Mouse (Mus musculus): ENCODE results near the gene Acad12. TPM values are rescaled to one million over a fixed set of nuclear protein-coding genes. Genes with fewer than 3 reads are reported as not detected.
"Not testable (repeated sequence)": the region's sequence is repeated elsewhere in the genome, so short reads cannot be mapped to it uniquely, and the experiment has no call there.

Gene Acad12
- polyA plus RNA-seq (2016; fragmentation: Nextera tagmentation; extraction: Ambion mirVana): 1.6 and 1.9 TPM in 2 replicates

- Histone ChIP-seq H3K4me3 (peak within 1 kb of the TSS; percentile 72), H3K27ac (peak within 1 kb of the TSS; percentile 81), H3K36me3 (no peaks in the 10 kb centered on the region; the same call in 1 of the 2 replicates), H3K9ac (peak within 1 kb of the TSS; percentile 79), H3K27me3 (replicated peaks) (no peaks in the 10 kb centered on the region), H3K4me2 (peak within 1 kb of the TSS; percentile 88), H3K9me3 (replicated peaks) (no peaks in the 10 kb centered on the region), H3K4me1 (peaks cover 22% of the 10 kb centered on the region)
- peak; percentile 86 for ATAC-seq
- 1% methylated on average over 58 of the region's 58 CpGs for WGBS (ENCODE audit: insufficient replicate concordance)
Measured at GRCm38 (mm10) chr5:121618592-121619513, at the start of gene Acad12. Gene Acad12, minus strand, starts transcription at chr5:121618938.

- H3K9ac ChIP-seq: no peak overlapping the region
- peaks cover 87% of the 10 kb centered on the region for H3K36me3 ChIP-seq
- H3K4me1 ChIP-seq: no peaks in the 10 kb centered on the region
- WGBS (ENCODE audit: insufficient replicate concordance): 68% methylated on average over 6 of the region's 6 CpGs
- H3K9me3 ChIP-seq (replicated peaks): no peaks in the 10 kb centered on the region
- H3K4me2 ChIP-seq: no peak overlapping the region
- H3K27ac ChIP-seq: no peak overlapping the region
- ATAC-seq: no peak
- no peaks in the 10 kb centered on the region for H3K27me3 ChIP-seq (replicated peaks)
- H3K4me3 ChIP-seq: no peak overlapping the region
Measured at GRCm38 (mm10) chr5:121668411-121668810, 49.7 kb upstream of the Acad12 start.

GRCm38 (mm10) chr5:121667067-121667466 lies 48.3 kb upstream of the Acad12 start:
- Histone ChIP-seq H3K4me2 (no peak overlapping the region), H3K36me3 (peaks cover 87% of the 10 kb centered on the region), H3K9ac (no peak overlapping the region), H3K27ac (no peak overlapping the region), H3K9me3 (replicated peaks) (no peaks in the 10 kb centered on the region), H3K27me3 (replicated peaks) (no peaks in the 10 kb centered on the region), H3K4me1 (peaks cover 5% of the 10 kb centered on the region), H3K4me3 (no peak overlapping the region)
- ATAC-seq: no peak
- 68% methylated on average over 4 of the region's 4 CpGs for WGBS (ENCODE audit: insufficient replicate concordance)

DNA sequence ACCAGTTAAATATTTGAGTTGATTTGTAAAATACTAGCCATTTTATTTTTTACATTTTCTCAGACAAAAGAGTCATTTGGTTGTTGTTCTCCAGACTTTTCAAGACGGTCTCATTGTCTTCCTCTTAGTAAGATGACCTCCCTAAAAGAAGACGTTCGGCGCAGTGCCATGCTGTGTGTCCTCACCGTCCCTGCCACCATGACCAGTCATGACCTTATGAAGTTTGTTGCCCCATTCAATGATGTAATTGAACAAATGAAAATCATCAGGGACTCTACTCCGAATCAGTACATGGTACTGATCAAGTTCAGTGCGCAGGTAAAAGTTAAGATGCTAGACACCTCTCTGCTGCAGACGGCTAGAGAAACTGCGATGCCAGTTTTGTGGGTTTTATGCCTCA lies 46.2 kb upstream of the Acad12 start:
- no peak overlapping the region for H3K27ac ChIP-seq
- no peaks in the 10 kb centered on the region for H3K9me3 ChIP-seq (replicated peaks)
- H3K9ac ChIP-seq: no peak overlapping the region
- H3K4me1 ChIP-seq: peaks cover 17% of the 10 kb centered on the region
- H3K4me3 ChIP-seq: no peak overlapping the region
- no peak for ATAC-seq
- WGBS (ENCODE audit: insufficient replicate concordance): 92% methylated on average over 9 of the region's 9 CpGs
- H3K4me2 ChIP-seq: no peak overlapping the region
- no peaks in the 10 kb centered on the region for H3K27me3 ChIP-seq (replicated peaks)
- peaks cover 76% of the 10 kb centered on the region for H3K36me3 ChIP-seq

DNA sequence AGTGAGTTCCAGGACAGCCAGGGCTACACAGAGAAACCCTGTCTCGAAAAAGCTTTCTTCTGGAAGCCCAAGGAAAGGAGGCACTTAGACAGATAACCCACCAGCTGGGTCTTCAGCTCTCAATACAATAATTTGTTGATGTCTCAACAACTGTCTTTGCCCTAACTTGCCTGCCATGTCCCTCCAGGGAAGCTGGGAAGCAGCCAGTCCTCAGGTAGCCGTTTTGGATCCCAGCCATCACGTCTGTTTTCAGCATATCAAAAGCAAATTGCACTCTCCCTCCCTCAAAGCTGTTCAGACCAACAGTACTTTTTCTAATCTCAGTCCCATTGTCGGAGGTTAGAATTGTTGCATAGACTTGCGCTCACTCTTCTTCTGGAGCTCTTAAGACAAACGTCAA lies 45.3 kb upstream of the Acad12 start:
- Histone ChIP-seq H3K4me3 (no peak overlapping the region), H3K9me3 (replicated peaks) (no peaks in the 10 kb centered on the region), H3K4me2 (no peak overlapping the region), H3K27ac (no peak overlapping the region), H3K27me3 (replicated peaks) (no peaks in the 10 kb centered on the region), H3K9ac (no peak overlapping the region), H3K36me3 (peaks cover 69% of the 10 kb centered on the region), H3K4me1 (peaks cover 24% of the 10 kb centered on the region)
- WGBS (ENCODE audit: insufficient replicate concordance): 83% methylated on average over 6 of the region's 6 CpGs
- ATAC-seq: no peak

- no peaks in the 10 kb centered on the region for H3K9me3 ChIP-seq (replicated peaks)
- peaks cover 65% of the 10 kb centered on the region for H3K36me3 ChIP-seq
- peaks cover 24% of the 10 kb centered on the region for H3K4me1 ChIP-seq
- H3K27ac ChIP-seq: no peak overlapping the region
- no peaks in the 10 kb centered on the region for H3K27me3 ChIP-seq (replicated peaks)
- H3K9ac ChIP-seq: no peak overlapping the region
- no peak for ATAC-seq
- 82% methylated on average over 8 of the region's 8 CpGs for WGBS (ENCODE audit: insufficient replicate concordance)
- H3K4me2 ChIP-seq: no peak overlapping the region
- no peak overlapping the region for H3K4me3 ChIP-seq
Measured at GRCm38 (mm10) chr5:121663456-121663855, 44.7 kb upstream of the Acad12 start.

DNA sequence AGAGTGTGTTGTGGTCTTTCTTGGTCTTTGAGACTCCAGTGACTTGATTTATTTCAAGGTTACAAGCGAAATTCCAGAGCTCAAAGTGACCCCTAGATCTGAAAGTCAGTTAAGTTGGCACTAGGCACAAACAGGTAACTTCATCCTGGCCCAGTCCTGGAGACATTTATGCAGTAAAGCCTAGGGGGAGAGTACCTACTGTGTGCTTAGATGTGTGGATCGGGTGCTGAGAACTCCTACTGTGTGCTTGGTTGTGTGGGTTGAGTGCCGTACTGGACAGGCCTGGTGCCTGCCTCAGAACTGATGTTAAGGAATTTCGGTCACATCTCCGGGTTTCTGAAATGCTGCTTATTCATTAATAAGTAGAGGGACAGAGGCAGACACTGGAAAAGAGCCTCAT lies 42.8 kb upstream of the Acad12 start:
- Histone ChIP-seq H3K4me2 (peak overlapping the region; percentile 84), H3K4me3 (peak overlapping the region; percentile 86), H3K9ac (peak overlapping the region; percentile 92), H3K27ac (0 out of 2 replicates have a peak overlapping the region, but pooled peaks have one; percentile 83), H3K27me3 (replicated peaks) (no peaks in the 10 kb centered on the region), H3K9me3 (replicated peaks) (no peaks in the 10 kb centered on the region), H3K4me1 (peaks cover 24% of the 10 kb centered on the region), H3K36me3 (peaks cover 46% of the 10 kb centered on the region)
- WGBS (ENCODE audit: insufficient replicate concordance): 83% methylated on average over 5 of the region's 5 CpGs
- no peak for ATAC-seq

GRCm38 (mm10) chr5:121660897-121661254 lies 42.1 kb upstream of the Acad12 start:
- peaks cover 24% of the 10 kb centered on the region for H3K4me1 ChIP-seq
- H3K4me3 ChIP-seq: peak overlapping the region; percentile 86
- no peaks in the 10 kb centered on the region for H3K27me3 ChIP-seq (replicated peaks)
- peak; percentile 53 for ATAC-seq
- H3K27ac ChIP-seq: peak overlapping the region; percentile 83
- 1% methylated on average over 26 of the region's 26 CpGs for WGBS (ENCODE audit: insufficient replicate concordance)
- no peaks in the 10 kb centered on the region for H3K9me3 ChIP-seq (replicated peaks)
- H3K36me3 ChIP-seq: peaks cover 39% of the 10 kb centered on the region
- peak overlapping the region; percentile 84 for H3K4me2 ChIP-seq
- H3K9ac ChIP-seq: peak overlapping the region; percentile 92

- WGBS (ENCODE audit: insufficient replicate concordance): under 1% methylated on average over 85 of the region's 85 CpGs
- Histone ChIP-seq H3K27me3 (replicated peaks) (no peaks in the 10 kb centered on the region), H3K4me1 (peaks cover 24% of the 10 kb centered on the region), H3K36me3 (peaks cover 35% of the 10 kb centered on the region), H3K4me2 (peak within 1 kb of the TSS; percentile 84), H3K27ac (peak within 1 kb of the TSS; percentile 83), H3K9ac (peak within 1 kb of the TSS; percentile 92), H3K4me3 (peak within 1 kb of the TSS; percentile 86), H3K9me3 (replicated peaks) (no peaks in the 10 kb centered on the region)
- peak; percentile 84 for ATAC-seq
Measured at GRCm38 (mm10) chr5:121660059-121660896, 41.5 kb upstream of the Acad12 start, which contains the start of the genes Acad10 and Brap. Gene Acad10, minus strand, starts transcription at chr5:121660514. Gene Brap, plus strand, starts transcription at chr5:121660563.

DNA sequence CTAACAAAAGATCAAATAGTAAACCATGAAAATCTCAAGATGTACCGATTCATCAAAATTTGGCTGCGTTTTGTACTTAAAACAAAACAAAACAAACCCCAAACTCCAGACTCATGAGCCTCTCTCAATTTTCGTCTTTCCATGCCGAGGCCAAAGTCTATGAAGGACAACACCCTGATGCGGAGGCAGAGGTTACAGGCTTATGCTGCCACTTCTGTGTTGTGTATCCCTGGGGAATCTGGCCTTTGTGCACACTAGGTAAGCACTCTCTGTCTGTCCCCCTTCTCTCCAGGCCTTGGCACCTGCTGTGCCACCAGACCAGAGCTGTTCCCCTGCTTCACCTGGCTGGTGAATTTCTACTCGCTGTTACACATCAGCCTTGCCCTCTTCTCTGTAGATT lies 38.9 kb upstream of the Acad12 start:
- H3K9me3 ChIP-seq (replicated peaks); ATAC-seq; H3K4me2 ChIP-seq; H3K27me3 ChIP-seq (replicated peaks); H3K36me3 ChIP-seq; H3K9ac ChIP-seq; H3K27ac ChIP-seq; H3K4me3 ChIP-seq: not testable (repeated sequence)
- H3K4me1 ChIP-seq: peaks cover 24% of the 10 kb centered on the region
- 75% methylated on average over 6 of the region's 6 CpGs for WGBS (ENCODE audit: insufficient replicate concordance)

DNA sequence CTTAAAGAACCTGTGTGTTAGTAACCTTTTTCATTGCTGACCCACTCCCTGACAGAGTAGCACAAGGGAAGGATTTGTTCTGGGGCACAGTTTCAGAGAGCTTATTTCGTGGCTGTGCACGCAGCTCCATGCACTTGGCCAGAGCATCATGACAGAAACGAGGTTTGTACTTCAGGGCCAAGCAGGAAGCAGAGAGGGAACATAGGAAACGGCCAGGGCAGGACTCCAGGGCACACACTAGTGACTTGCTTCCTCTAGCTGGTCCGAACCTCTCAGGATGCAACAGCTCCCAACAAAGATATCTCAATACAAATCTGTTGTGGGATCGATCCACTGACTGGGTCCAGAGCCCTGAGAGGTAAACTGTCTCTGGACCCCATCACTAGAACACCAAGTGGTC lies 38.1 kb upstream of the Acad12 start:
- H3K9me3 ChIP-seq (replicated peaks); H3K27ac ChIP-seq; H3K27me3 ChIP-seq (replicated peaks); H3K36me3 ChIP-seq; ATAC-seq; H3K4me2 ChIP-seq; H3K9ac ChIP-seq; H3K4me3 ChIP-seq: not testable (repeated sequence)
- H3K4me1 ChIP-seq: peaks cover 17% of the 10 kb centered on the region
- WGBS (ENCODE audit: insufficient replicate concordance): 43% methylated on average over 6 of the region's 6 CpGs

DNA sequence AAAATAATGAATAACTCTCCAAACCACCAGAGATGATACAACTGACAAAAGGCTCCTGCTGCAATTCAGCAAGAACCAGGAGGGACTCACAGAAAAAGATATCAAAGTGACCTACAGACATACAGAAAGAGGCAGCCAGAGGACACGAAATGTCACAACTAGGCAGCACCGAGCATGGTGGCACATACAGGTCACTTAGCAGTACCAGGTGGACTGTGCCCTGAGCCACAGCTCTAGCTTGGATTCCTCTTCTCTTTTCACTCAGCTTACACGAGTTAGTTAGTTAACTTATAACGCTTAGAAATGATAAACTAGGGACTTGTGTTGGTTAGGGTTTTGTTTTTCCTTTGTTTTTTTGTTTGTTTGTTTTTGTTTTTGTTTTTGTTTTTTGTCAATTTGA lies 35.8 kb upstream of the Acad12 start:
- no peaks in the 10 kb centered on the region for H3K9me3 ChIP-seq (replicated peaks)
- WGBS (ENCODE audit: insufficient replicate concordance): 70% methylated on average over 4 of the region's 4 CpGs
- no peaks in the 10 kb centered on the region for H3K27me3 ChIP-seq (replicated peaks)

More for the DNA sequence above, 35.8 kb upstream of the Acad12 start:
- no peak for ATAC-seq
- Histone ChIP-seq H3K27ac (no peak overlapping the region), H3K9ac (no peak overlapping the region), H3K4me2 (no peak overlapping the region), H3K4me3 (no peak overlapping the region), H3K36me3 (no peaks in the 10 kb centered on the region), H3K4me1 (peaks cover 5% of the 10 kb centered on the region)
